Mouse (Mus musculus) stomach, embryonic 15.5 days (tissue): ENCODE measurements around the gene Hcar2. TPM values are rescaled to one million over a fixed set of nuclear protein-coding genes. Genes with fewer than 3 reads are reported as not detected.
A peak's percentile ranks its signal among the peaks of the same experiment; 100 is the strongest.

Experiments used
- ATAC-seq: fragments of 200-750 bp; cut with Nextera tagmentation; 2 replicates; pipeline ENCODE4 v1.8.0; 2017; ENCODE audit warnings: low read depth, moderate number of reproducible peaks, moderate TSS enrichment; ENCODE audit not compliant: insufficient read depth, low FRiP score
- H3K27ac ChIP-seq: fragments of 300-500 bp; sonication (generic); 2 replicates; pipeline ENCODE4 v1.5.1; 2015; ENCODE audit warnings: mild to moderate bottlenecking, inconsistent platforms
- H3K27me3 ChIP-seq: fragments of 300-500 bp; sonication (generic); replicated peaks from 2 replicates; pipeline ENCODE4 v1.6.1; 2015; ENCODE audit warnings: inconsistent platforms
- H3K36me3 ChIP-seq: fragments of 300-500 bp; sonication (generic); 2 replicates; pipeline ENCODE4 v1.6.1; 2015; ENCODE audit warnings: inconsistent platforms
- H3K4me1 ChIP-seq: fragments of 300-500 bp; sonication (generic); 2 replicates; pipeline ENCODE4 v1.6.1; 2015; ENCODE audit warnings: inconsistent platforms
- H3K4me2 ChIP-seq: fragments of 300-500 bp; sonication (generic); 2 replicates; pipeline ENCODE4 v1.6.1; 2015; ENCODE audit warnings: mild to moderate bottlenecking, inconsistent platforms
- H3K4me3 ChIP-seq: fragments of 300-500 bp; sonication (generic); replicated peaks from 2 replicates; pipeline ENCODE4 v1.5.1; 2015; ENCODE audit warnings: inconsistent platforms
- H3K9ac ChIP-seq: fragments of 300-500 bp; sonication (generic); 2 replicates; pipeline ENCODE4 v1.6.1; 2015; ENCODE audit warnings: inconsistent platforms
- H3K9me3 ChIP-seq: fragments of 300-500 bp; sonication (generic); 2 replicates; pipeline ENCODE4 v1.6.1; 2016; ENCODE audit warnings: inconsistent platforms
- WGBS: fragments of 180-500 bp; shearing (Covaris S2); methylation state at CpG from one replicate; pipeline ENCODE4 v1.1.7; 2015; 5-methylcytosine and 5-hydroxymethylcytosine counted together
- polyA plus RNA-seq: library from polyadenylated mRNA; unstranded; fragments of >200 nt; fragmentation: Nextera tagmentation; extraction: Ambion mirVana; gene quantifications from 2 replicates; pipeline ENCODE4 v1.2.1, GENCODE M21; 2015

Gene Hcar2
- polyA plus RNA-seq, 1 experiment from 2014 or later = 4.4 TPM

- Histone ChIP-seq H3K9me3 (no peaks in the 10 kb centered on the region), H3K9ac (no peak overlapping the region), H3K4me1 (peaks cover 5% of the 10 kb centered on the region; the same call in 1 of the 2 replicates), H3K27me3 (no peaks in the 10 kb centered on the region), H3K4me2 (no peak overlapping the region), H3K36me3 (no peaks in the 10 kb centered on the region), H3K4me3 (no peak overlapping the region), H3K27ac (no peak overlapping the region)
- no peak for ATAC-seq
- 71% methylated on average over 2 of the region's 2 CpGs for WGBS
Observed at GRCm38 (mm10) chr5:123890312-123890711, 25.0 kb upstream of the Hcar2 start.

- Histone ChIP-seq H3K4me3 (no peak overlapping the region), H3K36me3 (no peaks in the 10 kb centered on the region), H3K9ac (no peak overlapping the region), H3K9me3 (no peaks in the 10 kb centered on the region), H3K27ac (no peak overlapping the region), H3K4me1 (0 out of 2 replicates have a peak, but pooled peaks cover under 1% of the 10 kb centered on the region), H3K27me3 (no peaks in the 10 kb centered on the region), H3K4me2 (no peak overlapping the region)
- ATAC-seq = no peak
- 69% methylated on average over 3 of the region's 3 CpGs for WGBS
Observed at GRCm38 (mm10) chr5:123886365-123886764, 21.1 kb upstream of the Hcar2 start.

GRCm38 (mm10) chr5:123884332-123884731 is 19.0 kb upstream of the Hcar2 start:
- WGBS = 75% methylated on average over 10 of the region's 10 CpGs
- Histone ChIP-seq H3K27me3 (no peaks in the 10 kb centered on the region), H3K9ac (no peak overlapping the region), H3K9me3 (no peaks in the 10 kb centered on the region), H3K4me2 (no peak overlapping the region), H3K27ac (no peak overlapping the region), H3K4me1 (peaks cover 9% of the 10 kb centered on the region), H3K4me3 (no peak overlapping the region), H3K36me3 (no peaks in the 10 kb centered on the region)
- no peak for ATAC-seq

GRCm38 (mm10) chr5:123883891-123884290 is 18.6 kb upstream of the Hcar2 start:
- ATAC-seq = no peak

GRCm38 (mm10) chr5:123880778-123881177 is 15.5 kb upstream of the Hcar2 start:
- peak overlapping the region; percentile 83 for H3K27ac ChIP-seq
- H3K36me3 ChIP-seq = no peaks in the 10 kb centered on the region
- H3K27me3 ChIP-seq = no peaks in the 10 kb centered on the region
- WGBS = 83% methylated on average over 14 of the region's 14 CpGs
- no peak overlapping the region for H3K9ac ChIP-seq
- no peaks in the 10 kb centered on the region for H3K9me3 ChIP-seq
- H3K4me2 ChIP-seq = peak overlapping the region; percentile 45; the same call in 1 of the 2 replicates
- ATAC-seq = no peak
- no peak overlapping the region for H3K4me3 ChIP-seq
- peaks cover 22% of the 10 kb centered on the region for H3K4me1 ChIP-seq

More at GRCm38 (mm10) chr5:123883891-123884290, 18.6 kb upstream of the Hcar2 start:
- no peak overlapping the region for H3K27ac ChIP-seq
- WGBS = 70% methylated on average over 7 of the region's 7 CpGs
- H3K9me3 ChIP-seq = no peaks in the 10 kb centered on the region
- no peak overlapping the region for H3K9ac ChIP-seq
- no peaks in the 10 kb centered on the region for H3K36me3 ChIP-seq
- H3K4me1 ChIP-seq = peaks cover 13% of the 10 kb centered on the region
- H3K4me2 ChIP-seq = no peak overlapping the region
- no peak overlapping the region for H3K4me3 ChIP-seq
- H3K27me3 ChIP-seq = no peaks in the 10 kb centered on the region

- no peaks in the 10 kb centered on the region for H3K27me3 ChIP-seq
- no peaks in the 10 kb centered on the region for H3K9me3 ChIP-seq
- no peak within 1 kb of the TSS for H3K9ac ChIP-seq
- peak within 1 kb of the TSS; percentile 20 for H3K4me3 ChIP-seq
- WGBS = 25% methylated on average over 12 of the region's 12 CpGs
- ATAC-seq = peak; percentile 81
- H3K27ac ChIP-seq = peak within 1 kb of the TSS; percentile 83
- H3K4me2 ChIP-seq = peak within 1 kb of the TSS; percentile 45
- H3K36me3 ChIP-seq = no peaks in the 10 kb centered on the region
- H3K4me1 ChIP-seq = peaks cover 22% of the 10 kb centered on the region
Observed at GRCm38 (mm10) chr5:123879928-123880327, 14.6 kb upstream of the Hcar2 start, which contains the start of gene Hcar1. TSS of gene Hcar1 (minus strand) at chr5:123880020.

GRCm38 (mm10) chr5:123878056-123878455 is 12.8 kb upstream of the Hcar2 start:
- H3K4me2 ChIP-seq = peak overlapping the region; percentile 45
- no peaks in the 10 kb centered on the region for H3K9me3 ChIP-seq
- no peaks in the 10 kb centered on the region for H3K27me3 ChIP-seq
- H3K4me3 ChIP-seq = peak overlapping the region; percentile 21
- WGBS = 37% methylated on average over 14 of the region's 14 CpGs
- H3K27ac ChIP-seq = no peak overlapping the region
- peaks cover 22% of the 10 kb centered on the region for H3K4me1 ChIP-seq
- no peaks in the 10 kb centered on the region for H3K36me3 ChIP-seq
- H3K9ac ChIP-seq = no peak overlapping the region
- no peak for ATAC-seq

- 83% methylated on average over 5 of the region's 5 CpGs for WGBS
- Histone ChIP-seq H3K4me3 (no peak overlapping the region), H3K27me3 (no peaks in the 10 kb centered on the region), H3K27ac (no peak overlapping the region), H3K9ac (no peak overlapping the region), H3K4me1 (peaks cover 12% of the 10 kb centered on the region), H3K4me2 (no peak overlapping the region), H3K9me3 (no peaks in the 10 kb centered on the region), H3K36me3 (no peaks in the 10 kb centered on the region)
- no peak for ATAC-seq
Observed at GRCm38 (mm10) chr5:123874177-123874576, 8.9 kb upstream of the Hcar2 start.

GRCm38 (mm10) chr5:123869615-123870014 is 4.3 kb upstream of the Hcar2 start:
- no peak for ATAC-seq
- Histone ChIP-seq H3K27ac (peak overlapping the region; percentile 62), H3K4me2 (no peak overlapping the region), H3K9me3 (no peaks in the 10 kb centered on the region), H3K27me3 (no peaks in the 10 kb centered on the region), H3K4me3 (no peak overlapping the region), H3K4me1 (no peaks in the 10 kb centered on the region), H3K36me3 (no peaks in the 10 kb centered on the region), H3K9ac (no peak overlapping the region)
- WGBS = 78% methylated on average over 4 of the region's 4 CpGs

- H3K4me3 ChIP-seq = no peak overlapping the region
- no peaks in the 10 kb centered on the region for H3K36me3 ChIP-seq
- H3K27me3 ChIP-seq = no peaks in the 10 kb centered on the region
- H3K4me1 ChIP-seq = no peaks in the 10 kb centered on the region
- no peak overlapping the region for H3K4me2 ChIP-seq
- ATAC-seq = no peak
- WGBS = 80% methylated on average over 4 of the region's 4 CpGs
- no peak overlapping the region for H3K9ac ChIP-seq
- no peaks in the 10 kb centered on the region for H3K9me3 ChIP-seq
- no peak overlapping the region for H3K27ac ChIP-seq
Observed at GRCm38 (mm10) chr5:123866457-123866856, 1.2 kb upstream of the Hcar2 start.

GRCm38 (mm10) chr5:123863934-123864333 is 1.4 kb downstream of the Hcar2 start:
- no peak for ATAC-seq
- 84% methylated on average over 14 of the region's 14 CpGs for WGBS

GRCm38 (mm10) chr5:123862374-123863350 is 2.6 kb downstream of the Hcar2 start:
- Histone ChIP-seq H3K27me3 (no peaks in the 10 kb centered on the region), H3K36me3 (no peaks in the 10 kb centered on the region), H3K4me1 (no peaks in the 10 kb centered on the region), H3K27ac (peak overlapping the region; percentile 21), H3K9me3 (no peaks in the 10 kb centered on the region), H3K9ac (no peak overlapping the region), H3K4me3 (0 out of 2 replicates have a peak overlapping the region, but pooled peaks have one; percentile 0), H3K4me2 (no peak overlapping the region)
- ATAC-seq = no peak; the same call in 1 of the 2 replicates
- 60% methylated on average over 15 of the region's 15 CpGs for WGBS

More at GRCm38 (mm10) chr5:123863934-123864333, 1.4 kb downstream of the Hcar2 start:
- Histone ChIP-seq H3K36me3 (no peaks in the 10 kb centered on the region), H3K4me2 (no peak overlapping the region), H3K9me3 (no peaks in the 10 kb centered on the region), H3K27me3 (no peaks in the 10 kb centered on the region), H3K27ac (no peak overlapping the region), H3K4me3 (no peak overlapping the region), H3K9ac (no peak overlapping the region), H3K4me1 (no peaks in the 10 kb centered on the region)
